Mouse (Mus musculus): Measurements from ENCODE around the gene Phf23.

Gene Phf23

DNA sequence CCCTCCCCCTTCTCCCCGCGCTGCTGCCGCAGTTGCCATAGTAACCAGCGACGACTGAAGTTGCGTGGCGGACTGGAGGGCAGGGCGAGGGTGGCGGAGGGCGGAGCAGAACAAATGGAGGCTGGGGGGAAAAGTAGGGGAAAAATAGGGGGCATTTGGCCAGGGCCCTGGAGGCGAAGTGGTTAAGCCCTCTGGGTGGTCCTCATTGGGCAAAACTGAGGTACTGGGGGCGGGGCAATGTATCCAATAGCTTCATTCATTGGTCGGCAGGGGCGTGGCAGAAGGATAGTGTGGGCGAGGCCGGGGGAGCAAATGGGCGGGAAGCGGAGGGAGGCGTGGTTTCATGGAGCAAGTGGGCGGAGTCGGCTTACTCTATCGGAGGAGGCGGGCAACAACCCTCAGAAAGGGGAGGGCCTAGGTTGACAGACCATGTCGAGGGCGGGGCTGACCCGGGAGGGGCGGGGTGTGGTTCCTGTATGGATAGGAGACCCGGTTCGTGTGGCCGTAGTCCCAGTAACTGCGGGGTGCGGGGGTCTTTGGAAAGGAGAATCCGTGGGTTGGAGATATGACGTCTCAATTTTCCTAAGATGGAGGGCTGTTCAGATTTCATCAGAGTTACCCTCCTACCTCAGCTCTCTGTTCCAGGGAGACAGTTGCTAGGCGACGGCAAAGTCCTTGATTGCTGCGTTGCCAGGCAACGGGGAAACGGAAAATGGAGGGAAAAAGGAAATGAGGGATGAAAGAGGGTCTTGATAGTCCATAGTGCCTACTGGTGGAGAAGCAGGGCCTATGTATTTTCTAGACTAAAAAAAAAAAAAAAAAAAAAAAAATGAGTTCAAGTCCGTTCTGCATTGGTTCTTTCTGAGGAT lies 25.9 kb downstream of the Phf23 start:
- peak; percentile 88 to 93 for DNase-seq (ENCODE audit: low spot score in 2 of 2)

DNA sequence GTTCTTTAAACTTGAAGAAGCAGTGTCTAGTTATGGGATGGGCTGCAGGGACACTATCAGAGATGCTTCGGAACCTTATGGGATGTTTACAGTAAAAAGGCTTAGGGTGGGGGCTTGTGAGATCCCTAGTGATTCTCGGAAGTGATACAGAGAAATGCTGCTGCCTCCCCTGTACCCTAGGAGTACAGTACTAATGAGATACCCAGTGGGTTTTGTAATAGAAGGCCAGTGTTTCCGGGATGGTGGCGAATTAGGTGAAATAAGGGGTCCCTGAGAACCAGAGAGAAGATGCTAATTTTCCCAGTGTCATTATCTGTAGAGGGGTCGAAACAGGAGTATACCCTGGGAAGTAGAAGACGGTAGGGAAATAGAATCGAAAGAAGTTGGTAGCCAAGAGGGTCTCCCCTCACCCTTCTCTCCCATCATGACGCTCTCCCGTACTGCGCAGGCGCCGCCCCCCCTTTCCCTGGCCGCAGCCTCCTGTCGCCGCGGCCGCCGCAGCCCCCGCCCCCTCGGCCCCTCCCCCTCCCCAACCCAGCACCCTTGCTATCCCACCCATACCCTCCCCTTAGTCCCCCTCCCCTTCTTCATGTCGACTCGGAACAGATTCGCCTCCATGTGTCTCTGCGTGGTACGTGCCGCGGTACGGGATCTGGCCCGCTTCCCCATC lies 28.0 kb downstream of the Phf23 start:
- no peak for DNase-seq (ENCODE audit: low spot score in 2 of 2)

DNA sequence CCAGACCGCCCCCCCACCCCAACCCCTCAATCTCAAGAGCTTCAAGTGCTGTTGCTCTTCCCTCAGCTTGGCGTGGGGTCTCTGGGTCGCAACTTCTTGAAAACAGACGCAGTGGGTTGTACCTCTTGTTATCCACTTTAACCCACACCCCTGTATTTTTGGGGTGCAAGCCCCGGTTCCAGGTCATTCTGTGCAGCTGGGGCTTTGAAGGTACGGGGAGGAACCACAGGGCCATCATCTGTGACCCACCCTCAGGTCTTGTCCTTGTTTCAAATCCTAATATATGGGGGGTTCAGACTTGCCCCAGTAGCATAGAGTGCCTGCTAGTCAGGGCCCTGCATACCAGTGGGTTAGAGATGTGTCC lies 28.6 kb downstream of the Phf23 start:
- no peak for DNase-seq (ENCODE audit: low spot score in 2 of 2)

DNA sequence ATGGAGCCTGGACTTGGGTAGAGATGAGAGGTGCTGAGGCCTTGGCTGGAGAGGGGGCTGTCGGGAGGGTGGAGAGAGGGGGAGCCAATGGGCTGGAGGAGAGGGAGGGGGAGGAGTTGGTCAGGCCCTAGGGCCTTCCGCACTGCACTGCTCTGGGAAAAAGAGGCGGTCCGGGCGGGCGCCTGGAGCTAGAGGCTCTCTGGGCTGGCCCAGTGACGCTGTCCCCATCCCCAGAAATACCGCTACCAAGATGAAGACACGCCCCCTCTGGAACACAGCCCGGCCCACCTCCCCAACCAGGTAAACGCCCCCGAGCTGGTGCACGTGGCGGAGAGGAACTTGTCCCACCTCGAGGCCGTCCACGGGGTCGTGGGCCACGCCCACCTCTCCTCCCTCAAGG lies 31.1 kb downstream of the Phf23 start:
- no peak for DNase-seq (ENCODE audit: low spot score in 2 of 2)

DNA sequence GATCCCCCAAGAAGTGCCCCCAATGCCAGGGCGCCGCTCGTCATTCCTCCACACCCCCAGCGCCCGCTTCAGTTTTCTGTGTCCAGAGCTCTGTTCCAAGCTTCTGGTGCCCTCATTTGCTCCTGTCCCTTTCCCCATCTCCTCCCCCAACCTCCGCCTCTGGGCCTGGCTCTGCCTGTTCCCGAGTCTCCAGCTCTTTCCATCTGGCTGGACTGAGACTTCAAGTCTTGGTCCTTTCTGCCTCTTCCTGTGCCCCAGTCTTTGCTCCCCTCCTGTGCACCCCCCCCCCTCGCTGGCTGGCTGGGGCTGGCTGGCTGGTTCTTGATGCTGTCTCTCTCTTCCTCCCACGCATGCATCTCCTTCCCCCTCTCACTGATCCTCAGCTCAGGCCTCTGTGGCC lies 31.8 kb downstream of the Phf23 start:
- no peak for DNase-seq (ENCODE audit: low spot score in 2 of 2)

DNA sequence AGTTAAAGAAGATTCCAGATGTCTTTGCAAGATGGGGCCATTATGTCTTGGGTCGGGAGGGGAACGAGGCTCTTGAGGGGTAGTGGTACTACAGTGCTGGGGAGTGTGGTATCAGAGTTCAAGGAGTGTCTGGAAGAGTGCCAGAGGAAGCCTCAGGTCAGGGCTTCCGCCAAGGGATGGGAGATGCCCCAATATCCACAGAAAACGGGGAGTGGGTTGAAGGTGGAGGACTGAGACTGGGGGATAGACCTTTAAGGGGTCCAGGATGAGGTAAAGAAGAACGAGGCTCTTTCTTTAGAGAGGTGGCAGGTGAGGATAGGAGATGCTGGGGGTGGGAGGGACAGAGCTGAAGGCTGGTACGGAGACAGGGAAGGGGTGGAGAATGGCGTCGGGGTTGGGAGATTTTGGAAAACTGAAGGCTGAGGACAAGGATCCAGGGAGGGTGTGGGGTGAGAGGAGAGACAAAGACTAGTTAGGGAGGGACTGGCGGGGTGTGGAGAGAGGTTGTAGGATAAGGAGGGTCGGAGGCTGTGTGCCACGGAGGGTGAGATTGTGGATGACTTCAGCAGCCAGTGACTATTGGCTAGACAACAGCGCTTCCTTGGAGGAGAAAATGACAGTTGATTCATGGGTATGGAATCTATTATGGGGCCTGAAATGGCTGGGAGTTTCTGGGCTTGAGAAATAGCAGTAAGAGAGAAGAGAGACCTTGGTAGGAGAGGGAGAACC lies 33.0 kb downstream of the Phf23 start:
- no peak for DNase-seq (ENCODE audit: low spot score in 2 of 2)

DNA sequence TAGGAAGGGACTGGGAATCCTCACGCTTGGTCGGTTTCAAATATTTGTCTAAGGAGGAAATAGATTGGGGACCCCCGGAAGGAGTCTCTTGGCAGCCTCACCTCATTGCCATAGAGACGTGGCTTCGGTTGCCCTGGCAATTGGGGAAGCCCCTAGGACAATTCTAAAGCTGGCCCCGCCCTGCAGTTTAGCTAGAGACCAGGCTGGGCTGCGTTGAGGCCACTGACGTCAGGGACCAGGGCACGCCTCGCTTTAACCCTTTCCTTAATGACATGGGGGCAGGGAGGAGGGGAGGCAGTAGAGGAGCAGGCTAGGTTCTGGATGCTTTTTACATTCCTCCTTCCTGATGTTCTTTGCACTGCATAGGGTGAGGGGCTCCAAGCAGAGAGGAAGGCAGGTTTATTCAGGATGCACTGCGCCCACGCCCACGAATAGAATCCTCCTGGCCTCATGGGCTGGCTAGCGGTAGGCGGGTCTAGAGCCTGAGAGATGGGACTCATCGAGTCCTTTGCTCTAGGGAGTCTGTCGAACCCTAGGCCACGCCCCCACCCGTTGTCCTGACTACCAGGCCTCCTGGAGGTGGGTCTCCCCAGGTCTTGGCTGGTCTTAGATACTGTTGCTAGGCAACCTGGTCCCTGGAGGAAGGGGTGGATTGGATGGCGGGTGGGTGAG lies 33.7 kb downstream of the Phf23 start:
- peak; percentile 62 to 76 for DNase-seq (ENCODE audit: low spot score in 2 of 2)

DNA sequence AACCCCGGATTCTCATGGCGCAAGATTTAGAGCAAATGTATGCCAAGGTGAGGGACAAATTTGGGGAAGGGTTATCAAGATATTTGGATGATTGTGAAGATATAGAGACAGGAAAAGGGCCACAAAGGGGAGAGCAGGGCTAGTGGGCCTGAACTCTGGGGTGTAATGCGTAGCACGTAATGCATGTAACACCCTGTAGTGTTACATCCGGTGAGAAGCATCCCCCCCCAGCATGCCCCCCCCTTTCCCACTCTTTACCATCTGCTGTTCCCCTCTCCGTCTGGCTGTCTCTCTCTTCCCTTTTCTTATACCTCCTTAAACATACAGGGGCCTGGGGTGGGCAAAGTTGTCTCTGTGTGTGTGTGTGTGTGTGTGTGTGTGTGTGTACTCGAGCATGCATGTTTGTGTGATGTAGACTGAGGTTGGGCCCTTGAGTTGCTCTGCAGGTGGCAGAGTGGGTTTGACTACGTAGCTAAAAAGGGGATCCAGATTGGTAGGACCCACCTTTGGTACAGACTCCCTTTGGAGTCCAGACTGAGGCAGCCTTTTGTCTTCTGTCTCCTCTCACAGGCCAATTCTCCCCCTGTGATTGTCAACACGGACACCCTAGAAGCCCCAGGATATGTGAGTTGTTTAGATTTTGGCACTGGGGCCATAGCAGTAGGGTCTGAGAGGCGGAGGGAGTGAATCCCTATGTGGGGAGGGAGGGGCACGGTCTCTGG lies 34.4 kb downstream of the Phf23 start:
- DNase-seq (ENCODE audit: low spot score in 2 of 2): no peak

DNA sequence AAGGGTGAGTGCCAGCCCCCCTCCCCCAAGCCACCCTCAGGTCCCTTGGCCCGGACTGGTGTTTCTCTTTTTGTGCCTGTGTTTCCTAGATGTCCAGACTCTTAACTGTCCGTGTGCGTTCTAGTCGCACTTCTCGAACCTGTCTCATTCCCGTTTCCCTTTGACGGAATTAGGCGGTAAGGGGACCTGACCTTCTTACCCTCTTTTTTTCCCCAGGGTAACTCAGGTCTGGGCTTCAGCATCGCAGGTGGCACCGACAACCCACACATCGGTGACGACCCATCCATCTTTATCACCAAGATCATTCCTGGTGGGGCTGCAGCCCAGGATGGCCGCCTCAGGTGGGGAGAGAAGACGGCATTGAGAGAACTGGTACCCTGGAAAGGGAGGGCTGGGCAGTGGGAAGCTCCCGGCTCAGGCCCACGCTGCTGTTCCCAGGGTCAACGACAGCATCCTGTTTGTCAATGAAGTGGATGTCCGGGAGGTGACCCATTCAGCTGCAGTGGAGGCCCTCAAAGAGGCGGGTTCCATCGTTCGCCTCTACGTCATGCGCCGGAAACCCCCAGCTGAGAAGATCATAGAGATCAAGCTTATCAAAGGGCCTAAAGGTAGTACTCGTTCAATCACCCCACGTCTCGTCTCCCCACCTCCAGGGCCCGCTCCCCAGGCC lies 35.2 kb downstream of the Phf23 start:
- DNase-seq (ENCODE audit: low spot score in 2 of 2): no peak

DNA sequence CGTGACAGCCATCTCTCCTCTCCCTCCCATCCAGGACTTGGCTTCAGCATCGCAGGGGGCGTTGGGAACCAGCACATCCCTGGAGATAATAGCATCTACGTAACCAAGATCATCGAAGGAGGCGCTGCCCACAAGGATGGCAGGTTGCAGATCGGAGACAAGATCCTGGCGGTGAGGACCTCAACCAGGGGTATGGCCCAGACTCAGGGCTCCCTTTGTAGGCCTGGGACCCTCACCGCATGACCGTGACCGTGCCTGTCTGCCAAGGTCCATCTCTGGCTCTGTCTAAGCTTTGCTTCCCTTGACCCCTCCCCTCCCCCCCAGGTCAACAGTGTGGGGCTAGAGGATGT lies 35.7 kb downstream of the Phf23 start:
- DNase-seq (ENCODE audit: low spot score in 2 of 2): no peak

DNA sequence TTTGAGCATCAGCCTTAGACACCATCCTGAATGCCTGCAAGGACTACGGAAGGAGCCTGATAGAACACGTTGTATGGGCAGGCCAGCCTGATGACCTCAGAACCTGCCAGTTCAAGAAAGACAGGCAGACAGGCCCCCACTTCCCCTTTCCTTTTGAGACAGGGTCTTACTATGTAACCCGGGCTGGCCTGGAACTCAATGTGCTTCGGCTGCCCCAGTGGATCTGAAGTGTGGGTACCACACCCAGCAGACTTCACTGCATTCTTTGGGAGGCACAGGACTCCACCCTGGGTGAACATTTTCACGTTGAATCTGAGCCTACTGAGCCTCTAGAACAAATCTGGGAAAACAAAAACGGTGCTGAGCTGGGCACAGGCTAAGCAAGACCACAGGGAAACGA lies 42.6 kb downstream of the Phf23 start:
- DNase-seq (ENCODE audit: low spot score in 2 of 2): no peak

DNA sequence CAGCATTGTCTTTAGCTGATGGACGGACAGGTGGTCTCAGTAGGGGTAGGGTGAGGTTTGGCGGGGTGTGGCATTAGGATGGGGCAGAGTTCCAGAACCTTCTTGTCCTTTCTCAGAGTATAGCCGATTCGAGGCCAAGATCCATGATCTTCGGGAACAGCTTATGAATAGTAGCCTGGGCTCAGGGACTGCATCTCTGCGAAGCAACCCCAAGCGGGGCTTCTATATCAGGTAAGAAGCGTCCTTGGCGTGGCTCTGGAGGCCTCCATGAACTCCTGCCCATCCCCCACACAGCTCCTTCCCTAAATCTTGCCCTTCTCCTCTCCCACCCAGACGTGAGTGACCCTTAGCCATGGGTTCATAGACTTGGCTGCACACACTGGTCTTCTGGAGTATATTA lies 44.1 kb downstream of the Phf23 start:
- no peak for DNase-seq (ENCODE audit: low spot score in 2 of 2)

DNA sequence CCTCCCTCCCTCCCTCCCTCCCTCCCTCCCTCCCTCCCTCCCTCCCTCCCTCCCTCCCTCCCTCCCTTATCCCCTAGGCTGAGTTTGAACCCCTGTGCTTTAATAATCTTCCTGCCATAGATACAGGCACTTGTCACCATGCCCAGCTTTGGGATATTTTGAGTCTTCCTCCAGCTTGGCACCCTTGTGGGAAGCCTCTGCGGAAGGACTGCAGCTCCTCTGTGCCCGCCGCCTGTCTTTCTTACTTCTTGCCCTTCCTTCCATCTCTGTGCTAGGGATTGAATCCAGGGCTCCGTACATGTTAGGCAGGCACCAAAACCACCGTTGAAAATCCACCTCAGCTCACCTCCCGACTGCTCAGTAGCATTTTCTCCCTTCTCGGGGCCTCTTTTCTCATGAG lies 44.6 kb downstream of the Phf23 start:
- DNase-seq (ENCODE audit: low spot score in 2 of 2): no peak

DNA sequence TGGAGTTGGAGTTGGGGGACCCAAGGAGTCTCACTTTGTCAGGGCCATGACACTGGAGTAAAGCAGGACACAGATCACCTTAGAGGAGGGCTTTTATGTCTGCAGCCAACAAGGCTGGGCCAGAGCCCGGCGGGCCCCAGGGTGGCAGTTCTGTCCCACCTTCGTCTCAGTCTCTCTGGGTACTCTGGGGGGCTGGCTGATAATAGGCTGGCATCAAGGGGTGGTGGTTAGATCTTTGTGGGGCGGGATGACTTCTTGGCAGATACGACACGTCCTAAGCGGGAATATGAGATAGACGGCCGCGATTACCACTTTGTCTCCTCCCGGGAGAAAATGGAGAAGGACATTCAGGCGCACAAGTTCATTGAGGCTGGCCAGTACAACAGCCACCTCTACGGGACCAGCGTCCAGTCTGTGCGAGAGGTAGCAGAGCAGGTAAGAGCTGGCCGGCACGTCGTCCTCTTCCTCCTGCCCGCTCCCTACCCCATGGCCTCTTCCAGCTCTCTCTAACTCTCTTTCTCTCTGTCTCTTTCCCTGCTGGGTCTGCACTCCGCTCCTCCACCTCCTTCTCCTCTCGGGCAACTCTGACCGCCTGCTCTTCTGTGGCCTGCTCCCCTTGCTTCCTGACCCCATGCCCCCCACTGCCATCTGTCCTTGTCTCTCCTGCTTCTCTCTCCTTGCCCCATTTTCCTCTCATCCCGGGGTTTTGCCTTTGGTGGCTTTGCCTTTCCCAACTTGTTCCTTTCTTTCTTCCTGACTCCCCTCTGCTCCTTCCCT lies 46.9 kb downstream of the Phf23 start:
- no peak for DNase-seq (ENCODE audit: low spot score in 2 of 2)

DNA sequence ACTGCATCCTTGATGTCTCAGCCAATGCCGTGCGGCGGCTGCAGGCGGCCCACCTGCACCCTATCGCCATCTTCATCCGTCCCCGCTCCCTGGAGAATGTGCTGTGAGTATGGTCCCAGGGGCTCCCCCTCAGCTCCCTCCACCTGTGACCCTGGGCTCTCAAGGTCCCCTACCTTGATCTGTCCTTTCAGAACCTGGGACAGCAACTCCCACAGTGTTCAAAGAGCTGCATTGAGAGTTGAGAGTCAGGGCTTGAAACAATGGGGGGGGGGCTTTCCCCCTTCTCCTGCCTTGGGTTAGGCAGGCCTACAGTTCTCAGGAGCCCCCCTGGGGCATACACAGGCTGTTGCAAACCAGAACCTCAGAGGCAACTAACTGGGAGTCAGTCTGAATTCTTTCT lies 48.1 kb downstream of the Phf23 start:
- DNase-seq (ENCODE audit: low spot score in 2 of 2): no peak

DNA sequence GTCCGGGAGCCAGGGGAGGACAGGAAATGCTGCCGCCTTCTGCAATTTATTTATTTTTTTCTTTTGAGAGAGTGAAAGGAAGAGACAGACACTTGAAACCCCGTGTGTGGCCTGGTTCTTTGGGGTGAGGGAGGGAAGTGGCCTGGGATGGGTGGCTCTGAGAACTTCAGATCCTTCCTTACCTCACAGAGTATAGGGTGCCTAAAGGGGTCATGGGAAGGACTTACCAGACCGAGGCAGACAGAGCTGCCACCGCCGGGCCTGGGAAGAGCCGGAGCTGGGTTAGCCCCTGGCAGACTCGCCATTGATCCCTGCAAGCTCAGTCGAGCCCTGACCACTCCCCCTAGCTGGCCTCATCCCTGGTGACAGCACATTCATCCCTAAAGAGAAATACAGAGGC lies 49.9 kb downstream of the Phf23 start:
- DNase-seq (ENCODE audit: low spot score in 2 of 2): no peak

DNA sequence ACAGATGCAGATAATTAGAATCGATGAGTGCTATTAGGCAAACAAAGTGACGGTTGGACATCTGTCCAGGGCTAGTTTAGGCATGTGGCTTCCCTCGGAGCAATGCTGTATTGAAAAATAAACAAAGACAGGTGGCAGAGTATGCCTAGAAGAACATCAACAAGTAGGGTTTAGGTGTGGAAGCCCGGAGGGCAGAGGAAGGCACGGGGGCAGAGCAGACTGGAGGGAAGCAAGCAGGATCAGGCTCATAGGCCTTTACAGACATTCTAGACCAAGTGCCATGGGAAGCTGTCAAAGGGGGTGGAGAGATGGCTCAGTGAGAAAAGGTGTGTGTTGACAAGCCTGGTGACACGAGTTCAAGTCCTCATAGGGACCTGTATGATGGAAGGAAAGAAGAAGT lies 53.8 kb downstream of the Phf23 start:
- no peak for DNase-seq (ENCODE audit: low spot score in 2 of 2)

Measured in frontal cortex, postnatal 25 days (tissue).